In the genomic region with DNA sequence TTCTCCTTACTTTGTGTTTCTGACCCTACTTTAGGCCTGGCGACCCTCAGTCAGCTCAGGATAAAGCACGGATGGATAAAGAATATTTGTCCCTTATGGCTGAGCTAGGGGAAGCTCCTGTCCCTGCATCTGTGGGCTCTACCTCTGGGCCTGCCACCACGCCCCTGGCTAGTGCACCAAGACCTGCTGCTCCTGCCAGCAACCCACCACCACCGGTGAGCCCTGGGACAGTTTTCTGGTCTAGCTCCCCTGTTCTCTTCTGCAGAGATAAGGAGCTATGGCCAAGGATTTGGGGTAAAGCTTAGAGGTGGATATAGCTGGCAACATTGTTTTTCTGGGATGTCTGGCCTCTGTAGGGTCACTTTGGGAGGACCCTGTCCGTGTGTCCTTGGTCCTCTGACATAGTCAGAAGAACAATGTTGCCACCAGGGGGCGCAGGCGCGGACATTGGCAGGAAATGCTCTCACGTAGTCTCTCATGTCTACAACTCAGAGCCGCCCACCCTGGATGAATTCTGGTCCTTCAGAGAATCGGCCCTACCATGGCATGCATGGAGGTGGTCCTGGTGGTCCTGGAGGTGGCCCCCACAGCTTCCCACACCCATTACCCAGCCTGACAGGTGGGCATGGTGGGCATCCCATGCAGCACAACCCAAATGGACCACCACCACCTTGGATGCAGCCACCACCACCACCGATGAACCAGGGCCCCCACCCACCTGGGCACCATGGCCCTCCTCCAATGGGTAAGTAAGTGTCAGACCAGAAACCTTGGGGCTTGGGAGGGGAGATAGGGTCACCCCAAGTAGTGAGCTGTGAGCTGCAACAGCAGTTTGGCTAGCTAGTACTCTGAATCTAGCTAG, we compare ENCODE assay signal across 8 mouse cellular contexts. TPM values are rescaled to one million over a fixed set of nuclear protein-coding genes. Genes with fewer than 3 reads are reported as not detected.
DNase-seq lines count a peak whose midpoint lies in the region; ATAC-seq and TF ChIP-seq lines count a peak whose summit lies in the region.

No protein-coding gene starts in this region.

- H3K27ac ChIP-seq in limb, embryonic 14.5 days (replicated peaks; ENCODE audit: low read depth, low read length) = no peak overlapping the region
- H3K27ac ChIP-seq in midbrain, postnatal 0 days (ENCODE audit: low read depth, low read length) = no peak overlapping the region

- ATAC-seq in frontal cortex, adult (ENCODE audit: low TSS enrichment) = no peak
- peak; percentile 38; the same call in 1 of the 2 replicates for ATAC-seq in limb, embryonic 14.5 days (ENCODE audit: low FRiP score, low read depth)
- peak; percentile 29; the same call in 1 of the 2 replicates for ATAC-seq in midbrain, postnatal 0 days (ENCODE audit: low FRiP score)

- H3K4me2 ChIP-seq in limb, embryonic 14.5 days (replicated peaks; ENCODE audit: low read depth, low read length, severe bottlenecking) = no peak overlapping the region
- no peak overlapping the region for H3K4me2 ChIP-seq in midbrain, postnatal 0 days (ENCODE audit: low read depth, low read length, poor library complexity, severe bottlenecking)

- H3K4me3 ChIP-seq in limb, embryonic 14.5 days (replicated peaks; ENCODE audit: low read length) = no peak overlapping the region
- H3K4me3 ChIP-seq in midbrain, postnatal 0 days (ENCODE audit: low read depth, low read length) = no peak overlapping the region

- DNase-seq in frontal cortex, adult 2 months (ENCODE audit: extremely low spot score in 1 of 2, low spot score in 1 of 2) = peak; percentile 33 to 86
- DNase-seq in embryo, embryonic 10 days (ENCODE audit: low spot score) = peak; percentile 86
- peak; percentile 75 to 94 for DNase-seq in heart, adult 18-20 months
- peak; percentile 40 to 78 for DNase-seq in kidney, adult 8-10 months
- peak; percentile 70 for DNase-seq in limb, embryonic 14.5 days (ENCODE audit: low spot score)
- peak; percentile 88 for DNase-seq in midbrain, postnatal 0 days (ENCODE audit: low spot score)
- peak; percentile 87 for DNase-seq in splenic B cell, adult 2 months (ENCODE audit: low read depth, low spot score)

- H3K9ac ChIP-seq in limb, embryonic 14.5 days (ENCODE audit: low read depth, low read length, severe bottlenecking) = no peak overlapping the region
- H3K9ac ChIP-seq in midbrain, postnatal 0 days (replicated peaks; ENCODE audit: low read length, poor library complexity, severe bottlenecking) = no peak overlapping the region

- H3K9me3 ChIP-seq in limb, embryonic 14.5 days (ENCODE audit: control insufficient read depth, low read length) = no peaks in the 10 kb centered on the region
- H3K9me3 ChIP-seq in midbrain, postnatal 0 days (ENCODE audit: low read length) = no peaks in the 10 kb centered on the region

- H3K27me3 ChIP-seq in limb, embryonic 14.5 days (ENCODE audit: control insufficient read depth, insufficient read depth, low read length) = no peaks in the 10 kb centered on the region
- H3K27me3 ChIP-seq in midbrain, postnatal 0 days (ENCODE audit: insufficient read depth, low read length) = no peaks in the 10 kb centered on the region
- no peaks in the 10 kb centered on the region for H3K27me3 ChIP-seq in splenic B cell, adult 2 months (ENCODE audit: control insufficient read depth, insufficient read depth, low read length, poor library complexity, severe bottlenecking)

- H3K36me3 ChIP-seq in limb, embryonic 14.5 days (ENCODE audit: control insufficient read depth, insufficient read depth, low read length) = peaks cover 98% of the 10 kb centered on the region
- H3K36me3 ChIP-seq in midbrain, postnatal 0 days (ENCODE audit: insufficient read depth, low read length) = peaks cover 74% of the 10 kb centered on the region
- peaks cover 55% of the 10 kb centered on the region for H3K36me3 ChIP-seq in splenic B cell, adult 2 months (ENCODE audit: control insufficient read depth, insufficient read depth, low read length, poor library complexity, severe bottlenecking)

- TF ChIP-seq POLR2A in limb, embryonic 14.5 days (IDR thresholded peaks at IDR 0.05; ENCODE audit: borderline replicate concordance, extremely low read depth, insufficient read depth, insufficient read length) = no peak

- no peaks in the 10 kb centered on the region for H3K4me1 ChIP-seq in limb, embryonic 14.5 days (ENCODE audit: control insufficient read depth, insufficient read depth, low read length)
- H3K4me1 ChIP-seq in midbrain, postnatal 0 days (ENCODE audit: insufficient read depth, low read length) = no peaks in the 10 kb centered on the region

- 71% methylated on average over 12 of the region's 12 CpGs for WGBS in limb, embryonic 14.5 days
- WGBS in midbrain, postnatal 0 days = 63% methylated on average over 12 of the region's 12 CpGs

- TF ChIP-seq CTCF in midbrain, postnatal 0 days (IDR thresholded peaks at IDR 0.05) = peak; percentile 77

RNA-seq across cellular contexts. Expression of a gene that starts 10.3 kb away (rescaled TPM):
- 179 and 186 TPM in 2 replicates for polyA plus RNA-seq in frontal cortex, adult 2 months (2012; rRNA removed)
- 10 to 100 TPM; 66.5 to 94.7 TPM for total RNA-seq in heart, adult 18-20 months (2021)
- 252 and 276 TPM in 2 replicates for polyA plus RNA-seq in limb, embryonic 14.5 days (2012; rRNA removed)
- polyA plus RNA-seq in limb, embryonic 14.5 days (2014; fragmentation: Nextera tagmentation; extraction: Ambion mirVana) = 149 and 159 TPM in 2 replicates
- 70.5 and 92.2 TPM in 2 replicates for total RNA-seq in midbrain, postnatal 0 days (2014; rRNA removed)
- 90.2 and 95.5 TPM in 2 replicates for polyA plus RNA-seq in midbrain, postnatal 0 days (2015; fragmentation: Nextera tagmentation; extraction: Ambion mirVana)

RNA-seq across cellular contexts. Expression of a gene that starts 10.4 kb away (rescaled TPM):
- polyA plus RNA-seq in frontal cortex, adult 2 months (2012; rRNA removed) = 39.0 and 54.8 TPM in 2 replicates
- total RNA-seq in heart, adult 18-20 months (2021) = 1,000 to 10,000 TPM; 1,224 to 1,269 TPM
- polyA plus RNA-seq in limb, embryonic 14.5 days (2012; rRNA removed) = 20.5 and 23.9 TPM in 2 replicates
- 17.3 and 22.8 TPM in 2 replicates for polyA plus RNA-seq in limb, embryonic 14.5 days (2014; fragmentation: Nextera tagmentation; extraction: Ambion mirVana)
- total RNA-seq in midbrain, postnatal 0 days (2014; rRNA removed) = 16.4 and 25.8 TPM in 2 replicates
- 11.7 and 13.2 TPM in 2 replicates for polyA plus RNA-seq in midbrain, postnatal 0 days (2015; fragmentation: Nextera tagmentation; extraction: Ambion mirVana)

RNA-seq across cellular contexts. Expression of a gene that starts 25.4 kb away (rescaled TPM):
- 70.0 and 74.0 TPM in 2 replicates for polyA plus RNA-seq in frontal cortex, adult 2 months (2012; rRNA removed)
- 10 to 100 TPM; 37.7 to 53.4 TPM for total RNA-seq in heart, adult 18-20 months (2021)
- polyA plus RNA-seq in limb, embryonic 14.5 days (2012; rRNA removed) = 27.6 and 38.0 TPM in 2 replicates
- polyA plus RNA-seq in limb, embryonic 14.5 days (2014; fragmentation: Nextera tagmentation; extraction: Ambion mirVana) = 23.4 and 27.5 TPM in 2 replicates
- 250 and 291 TPM in 2 replicates for total RNA-seq in midbrain, postnatal 0 days (2014; rRNA removed)
- 232 and 264 TPM in 2 replicates for polyA plus RNA-seq in midbrain, postnatal 0 days (2015; fragmentation: Nextera tagmentation; extraction: Ambion mirVana)

RNA-seq across cellular contexts. Expression of a gene that starts 32.8 kb away (rescaled TPM):
- polyA plus RNA-seq in frontal cortex, adult 2 months (2012; rRNA removed) = 193 and 205 TPM in 2 replicates
- total RNA-seq in heart, adult 18-20 months (2021) = 10 to 100 TPM; 30.7 to 43.0 TPM
- polyA plus RNA-seq in limb, embryonic 14.5 days (2012; rRNA removed) = 90.4 and 122 TPM in 2 replicates
- polyA plus RNA-seq in limb, embryonic 14.5 days (2014; fragmentation: Nextera tagmentation; extraction: Ambion mirVana) = 8.8 and 10.5 TPM in 2 replicates
- 70.6 and 86.8 TPM in 2 replicates for total RNA-seq in midbrain, postnatal 0 days (2014; rRNA removed)
- 18.1 TPM in 2 replicates for polyA plus RNA-seq in midbrain, postnatal 0 days (2015; fragmentation: Nextera tagmentation; extraction: Ambion mirVana)

RNA-seq across cellular contexts. Expression of a gene that starts 39.0 kb away (rescaled TPM):
- polyA plus RNA-seq in frontal cortex, adult 2 months (2012; rRNA removed) = 67.6 and 68.4 TPM in 2 replicates
- total RNA-seq in heart, adult 18-20 months (2021) = 10 to 100 TPM; 13.3 to 14.0 TPM
- polyA plus RNA-seq in limb, embryonic 14.5 days (2012; rRNA removed) = 102 and 117 TPM in 2 replicates
- polyA plus RNA-seq in limb, embryonic 14.5 days (2014; fragmentation: Nextera tagmentation; extraction: Ambion mirVana) = 60.4 and 65.6 TPM in 2 replicates
- 59.6 and 85.6 TPM in 2 replicates for total RNA-seq in midbrain, postnatal 0 days (2014; rRNA removed)
- 56.8 and 60.6 TPM in 2 replicates for polyA plus RNA-seq in midbrain, postnatal 0 days (2015; fragmentation: Nextera tagmentation; extraction: Ambion mirVana)
